Mouse (Mus musculus): ENCODE measurements at regions not wholly inside any gene's neighbourhood (a gene's known extent, or its start where the extent isn't known, plus 50 kb on each side); places are given as distances from the start of the nearest gene placed in this dataset.

DNA sequence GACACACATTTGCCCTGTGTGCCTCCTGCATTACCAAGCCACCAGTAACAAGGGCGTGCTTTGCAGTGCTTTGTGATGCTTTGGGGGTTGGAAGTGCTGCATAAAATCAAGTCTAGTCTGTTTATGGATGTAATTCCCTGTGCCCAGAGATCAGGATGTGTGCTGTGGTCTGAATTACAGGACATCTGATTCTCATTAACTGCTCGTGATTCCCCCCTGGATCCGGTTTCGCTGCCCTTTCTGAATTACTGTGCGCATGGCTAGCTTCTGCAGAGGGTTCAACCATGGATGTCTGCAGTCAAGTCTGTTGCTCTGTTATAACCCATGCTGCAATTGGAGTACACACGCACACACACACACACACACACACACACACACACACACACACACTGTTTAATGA, 52.5 kb upstream of the Magi1 start:
- no peak for TF ChIP-seq TCF3 (IDR thresholded peaks at IDR 0.05; ENCODE audit: insufficient read length, low read depth)
- no peak for TF ChIP-seq SRF (IDR thresholded peaks at IDR 0.05; ENCODE audit: control insufficient read depth, insufficient read length, low read depth)
